Mouse (Mus musculus): Measurements from ENCODE around the gene Loxl1.

Gene Loxl1

DNA sequence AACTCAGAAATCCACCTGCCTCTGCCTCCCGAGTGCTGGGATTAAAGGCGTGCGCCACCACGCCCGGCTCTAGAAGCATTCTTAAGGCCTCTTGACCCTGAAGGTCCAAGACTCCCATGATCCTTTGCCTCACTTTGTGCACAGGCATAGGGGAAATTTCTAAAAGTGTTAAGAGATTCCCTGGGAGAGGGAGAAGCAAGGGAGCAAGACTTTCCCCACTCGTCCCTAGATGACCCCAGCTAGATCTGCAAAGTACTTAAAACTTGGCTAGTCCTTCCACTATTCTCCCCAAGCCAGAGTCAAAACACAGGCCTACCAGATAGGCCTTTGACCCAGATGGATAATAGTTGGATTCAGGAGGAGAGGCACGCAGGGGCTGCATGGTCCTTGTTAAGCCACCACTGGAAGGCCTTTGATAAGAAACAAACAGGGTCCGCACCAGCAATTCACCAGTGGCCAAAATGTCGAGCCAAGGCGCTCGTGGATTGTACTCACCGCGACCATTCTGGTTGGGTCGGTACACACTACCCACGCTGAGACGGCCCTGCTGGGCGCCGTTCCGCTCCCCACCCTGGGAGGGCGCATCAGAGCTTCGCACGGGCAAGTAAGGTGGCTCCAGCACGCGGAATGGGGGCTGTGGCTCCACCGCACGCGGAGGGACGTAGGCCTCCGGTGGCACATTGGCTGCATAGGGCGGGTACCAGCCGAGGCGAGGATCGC lies 1.6 kb downstream of the Loxl1 start:
- no peak for DNase-seq

GRCm38 (mm10) chr9:58310043-58310660 lies 2.8 kb downstream of the Loxl1 start:
- DNase-seq, result peak; percentile 47 to 55

GRCm38 (mm10) chr9:58308395-58308794 lies 4.6 kb downstream of the Loxl1 start:
- DNase-seq, result peak; percentile 53 to 64

DNA sequence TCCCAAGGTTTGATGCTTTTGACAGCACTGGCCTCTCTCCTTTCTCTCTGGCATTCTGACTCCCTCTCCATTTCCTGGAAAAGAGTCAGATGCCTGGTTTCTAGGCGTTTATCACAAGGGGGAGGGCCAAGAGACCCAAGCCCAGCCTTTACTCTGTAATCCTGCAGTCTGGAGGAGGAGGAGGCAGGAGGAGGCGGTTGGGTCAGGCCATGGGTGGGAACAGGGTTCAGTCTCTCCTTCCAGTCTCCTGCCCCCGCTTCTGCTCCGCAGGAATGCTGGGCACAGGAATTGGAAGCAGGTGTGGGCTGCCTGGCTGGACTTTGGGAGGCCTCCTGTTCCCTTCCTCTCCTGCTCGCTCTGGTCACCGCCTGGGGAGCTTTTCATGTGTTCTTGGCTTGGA lies 7.3 kb downstream of the Loxl1 start:
- peak; percentile 52 to 57 for DNase-seq

GRCm38 (mm10) chr9:58303599-58304271 lies 9.3 kb downstream of the Loxl1 start:
- DNase-seq, result peak; percentile 44 to 45

- DNase-seq, result peak in 1 of 2 experiments; percentile 38
Measured at GRCm38 (mm10) chr9:58303115-58303514, 9.9 kb downstream of the Loxl1 start.

GRCm38 (mm10) chr9:58299356-58299799 lies 13.6 kb downstream of the Loxl1 start:
- peak in 1 of 2 experiments; percentile 32 for DNase-seq

- no peak for DNase-seq
Measured at GRCm38 (mm10) chr9:58297961-58298477, 15.0 kb downstream of the Loxl1 start.

- no peak for DNase-seq
Measured at GRCm38 (mm10) chr9:58297065-58297464, 15.9 kb downstream of the Loxl1 start.

GRCm38 (mm10) chr9:58295766-58296361 lies 17.1 kb downstream of the Loxl1 start:
- DNase-seq, result peak; percentile 49 to 50

DNA sequence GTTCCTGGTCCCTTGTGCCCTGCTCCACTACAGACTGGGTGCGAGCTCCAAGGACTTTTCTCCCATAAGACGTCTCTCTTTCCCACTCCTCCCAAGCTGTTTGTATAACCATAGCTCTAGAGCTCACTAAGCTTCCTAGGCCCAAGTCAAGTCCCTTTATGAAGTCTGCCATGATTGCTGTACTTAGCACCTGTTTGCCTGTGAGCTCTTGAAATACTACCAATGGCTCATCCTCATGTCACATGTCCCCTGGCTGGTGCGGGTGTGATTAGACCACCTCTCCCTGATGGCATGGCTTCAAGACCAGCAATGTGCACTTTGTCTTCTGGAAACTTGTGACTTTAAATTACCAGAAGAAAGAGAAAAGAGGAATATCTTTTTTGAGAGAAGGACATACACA lies 17.6 kb downstream of the Loxl1 start:
- DNase-seq, result no peak

DNA sequence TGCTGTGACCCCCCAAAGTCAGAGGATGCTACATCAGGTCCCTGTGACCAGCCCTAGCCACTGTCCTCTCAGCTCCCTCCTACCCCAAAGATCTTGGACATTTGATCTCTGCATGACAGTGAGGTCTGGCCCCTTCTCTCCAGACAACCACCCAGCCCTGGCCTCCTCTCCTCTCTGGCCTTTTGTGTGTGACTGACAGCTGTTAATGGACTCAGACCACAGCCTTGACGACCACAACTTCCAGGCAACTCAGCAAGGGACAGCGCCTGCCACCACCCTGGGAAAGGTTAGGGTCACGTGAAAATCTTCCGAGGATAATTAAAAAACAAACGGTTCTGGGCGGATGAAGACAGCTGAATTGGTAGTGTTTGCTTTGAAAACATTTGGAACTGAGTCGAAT lies 18.5 kb downstream of the Loxl1 start:
- DNase-seq, result no peak

- DNase-seq, result no peak
Measured at GRCm38 (mm10) chr9:58289901-58290300, 23.1 kb downstream of the Loxl1 start.

- DNase-seq, result no peak
Measured at GRCm38 (mm10) chr9:58289090-58289489, 23.9 kb downstream of the Loxl1 start.

DNA sequence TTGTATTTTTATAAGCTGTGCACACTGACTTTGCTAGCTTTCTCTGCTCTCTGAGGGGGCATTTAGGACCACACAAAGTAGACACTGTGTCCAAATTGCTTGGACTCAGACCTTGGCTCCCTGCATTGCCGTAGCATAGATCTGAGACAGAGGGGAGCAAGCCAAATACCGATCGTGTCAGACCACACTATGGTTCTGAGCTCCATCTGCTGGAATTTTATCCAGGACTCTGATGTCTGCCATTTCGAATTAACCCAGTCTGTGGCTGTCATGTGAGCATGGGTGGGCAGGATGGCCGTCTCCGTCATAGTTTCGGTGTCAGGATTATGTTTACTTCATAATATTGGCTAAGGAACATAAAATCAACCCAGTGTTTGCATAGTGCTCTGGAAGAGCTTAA lies 29.6 kb downstream of the Loxl1 start:
- no peak for DNase-seq

DNA sequence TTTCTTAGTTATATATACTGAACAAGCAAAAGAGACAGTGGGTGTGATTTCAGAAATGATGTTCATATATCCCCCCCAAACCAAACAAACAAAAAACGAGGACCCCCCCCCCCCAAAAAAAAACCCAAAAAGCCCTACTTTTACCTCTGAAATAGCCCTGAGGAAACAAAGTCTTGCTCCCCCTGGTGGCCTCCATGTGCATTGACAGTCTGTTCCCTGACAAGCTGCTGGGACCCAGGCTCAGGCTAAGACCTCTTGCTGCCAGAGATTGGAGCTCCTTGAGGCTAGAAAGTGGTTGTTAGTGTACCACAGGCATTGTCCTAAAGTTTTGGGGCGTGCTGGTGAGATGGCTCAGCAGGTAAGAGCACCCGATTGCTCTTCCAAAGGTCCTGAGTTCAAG lies 31.4 kb downstream of the Loxl1 start:
- no peak for DNase-seq

DNA sequence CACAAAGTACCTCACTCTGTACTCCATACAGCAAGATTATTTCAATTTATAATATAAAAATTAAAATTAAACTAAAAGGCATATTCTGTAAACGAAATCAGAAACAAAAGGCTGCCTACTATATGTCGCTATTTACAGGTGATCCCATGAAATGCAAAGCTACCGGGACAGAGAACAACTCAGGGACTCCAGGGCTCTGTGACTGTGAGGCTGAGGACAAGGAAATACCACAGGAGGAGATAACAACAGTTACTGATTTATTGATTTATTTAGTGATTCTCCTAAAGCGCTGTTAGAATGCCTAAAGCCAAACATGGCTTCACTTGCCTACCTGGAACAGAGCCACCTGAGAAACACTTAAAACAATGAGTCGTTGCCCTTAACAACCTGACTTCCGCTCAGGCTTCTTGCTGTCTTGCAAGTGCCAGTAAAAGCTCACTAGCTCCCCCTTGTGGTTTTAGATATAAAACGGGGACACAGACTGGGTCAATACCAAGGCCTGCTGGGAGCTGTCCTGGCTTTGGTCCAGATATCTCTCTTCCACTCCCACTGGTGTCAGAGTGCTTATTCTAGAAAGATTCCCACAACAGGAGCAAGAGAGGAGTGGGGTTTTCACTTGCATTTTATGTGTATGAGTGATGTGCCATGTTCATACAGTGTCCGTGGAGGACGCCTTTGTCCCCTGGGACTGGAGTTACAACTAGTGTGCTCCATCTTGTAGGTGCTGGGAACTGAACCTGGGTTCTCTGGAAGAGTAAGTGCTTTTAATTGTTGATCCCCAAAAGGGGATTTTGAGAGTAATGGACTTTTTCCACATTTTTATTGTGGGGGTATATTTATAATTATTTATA lies 32.5 kb downstream of the Loxl1 start:
- DNase-seq, result peak; percentile 69 to 88

DNA sequence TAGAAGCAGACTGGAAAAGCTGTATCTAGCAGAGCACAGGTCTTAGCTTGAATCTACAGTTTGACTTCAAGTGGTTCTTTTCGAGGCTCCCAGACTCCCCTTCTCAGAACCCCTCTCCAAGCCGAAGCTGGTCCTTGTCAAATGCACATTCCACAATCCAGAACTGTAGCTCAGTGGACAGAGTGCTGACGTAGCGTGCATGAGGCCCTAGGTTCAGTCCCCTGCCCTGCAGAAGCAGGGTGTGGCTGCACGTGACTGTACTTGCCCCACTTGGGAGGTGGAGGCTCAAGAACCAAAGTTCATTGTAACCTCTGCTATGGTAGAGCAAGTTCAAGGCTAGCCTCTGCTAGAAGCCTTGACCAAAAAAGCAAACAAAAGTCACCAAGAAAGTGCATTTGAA lies 33.2 kb downstream of the Loxl1 start:
- no peak for DNase-seq

DNA sequence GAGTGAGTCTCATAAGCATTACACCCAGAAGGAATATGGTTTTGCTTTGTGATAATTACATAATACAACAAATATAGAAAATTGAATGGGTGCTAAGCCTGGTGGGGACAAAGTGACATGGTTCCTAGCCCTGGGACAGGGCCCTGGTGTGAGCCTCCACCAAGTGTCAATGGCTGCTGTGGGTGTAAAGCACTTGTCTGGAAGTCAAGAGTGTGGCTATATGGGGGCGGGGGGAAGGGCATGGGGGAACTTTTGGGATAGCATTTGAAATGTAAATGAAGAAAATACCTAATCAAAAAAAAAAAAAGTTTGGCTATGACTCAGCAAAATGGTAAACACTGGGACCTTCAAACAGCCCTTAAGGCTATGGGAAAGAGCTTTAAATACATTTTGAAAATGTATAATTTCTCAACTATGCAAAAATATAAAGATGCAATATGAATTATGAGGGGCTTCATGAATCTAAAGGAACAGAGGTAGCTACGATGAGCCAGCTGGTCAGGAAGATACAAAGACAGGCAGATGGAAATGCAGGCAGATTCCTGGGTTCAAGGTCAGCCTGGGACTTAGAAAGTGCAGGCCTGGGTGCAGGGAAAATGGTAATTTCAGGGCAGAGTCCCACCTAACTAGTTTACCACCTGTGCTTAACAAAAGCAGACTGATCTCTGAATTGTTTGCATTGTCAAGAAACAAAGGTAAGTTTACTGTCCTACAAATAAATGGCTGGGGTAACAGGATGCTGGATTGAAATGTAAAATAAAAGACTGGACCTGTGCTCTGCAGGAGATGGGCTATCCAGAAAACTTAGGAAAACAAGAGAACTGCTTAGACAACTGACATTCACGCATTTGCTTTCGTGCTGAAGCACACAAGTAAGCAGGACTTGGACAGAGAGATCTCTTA lies 33.9 kb downstream of the Loxl1 start:
- no peak for DNase-seq

DNA sequence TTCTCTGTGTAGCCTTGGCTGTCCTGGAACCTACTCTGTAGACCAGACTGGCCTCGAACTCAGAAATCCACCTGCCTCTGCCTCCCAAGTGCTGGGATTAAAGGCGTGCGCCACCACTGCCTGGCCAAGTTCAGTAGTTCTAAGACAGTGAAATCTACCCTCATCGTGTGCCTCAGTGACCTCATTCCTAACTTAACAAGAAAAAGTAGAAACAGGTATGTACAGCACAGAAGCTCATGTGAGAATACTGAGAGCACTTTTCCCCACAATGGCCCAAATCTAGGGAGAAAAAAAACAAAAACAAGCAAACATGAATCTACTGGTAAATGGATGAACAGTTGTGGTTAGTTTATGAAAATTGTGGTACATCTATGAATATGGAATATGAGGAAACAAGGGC lies 34.7 kb downstream of the Loxl1 start:
- DNase-seq, result no peak

GRCm38 (mm10) chr9:58276346-58276745 lies 36.6 kb downstream of the Loxl1 start:
- DNase-seq, result no peak

Measured in lung, adult 18-20 months (tissue).